Mouse (Mus musculus): ENCODE measurements at regions not wholly inside any gene's neighbourhood (a gene's known extent, or its start where the extent isn't known, plus 50 kb on each side); places are given as distances from the start of the nearest gene placed in this dataset.

DNA sequence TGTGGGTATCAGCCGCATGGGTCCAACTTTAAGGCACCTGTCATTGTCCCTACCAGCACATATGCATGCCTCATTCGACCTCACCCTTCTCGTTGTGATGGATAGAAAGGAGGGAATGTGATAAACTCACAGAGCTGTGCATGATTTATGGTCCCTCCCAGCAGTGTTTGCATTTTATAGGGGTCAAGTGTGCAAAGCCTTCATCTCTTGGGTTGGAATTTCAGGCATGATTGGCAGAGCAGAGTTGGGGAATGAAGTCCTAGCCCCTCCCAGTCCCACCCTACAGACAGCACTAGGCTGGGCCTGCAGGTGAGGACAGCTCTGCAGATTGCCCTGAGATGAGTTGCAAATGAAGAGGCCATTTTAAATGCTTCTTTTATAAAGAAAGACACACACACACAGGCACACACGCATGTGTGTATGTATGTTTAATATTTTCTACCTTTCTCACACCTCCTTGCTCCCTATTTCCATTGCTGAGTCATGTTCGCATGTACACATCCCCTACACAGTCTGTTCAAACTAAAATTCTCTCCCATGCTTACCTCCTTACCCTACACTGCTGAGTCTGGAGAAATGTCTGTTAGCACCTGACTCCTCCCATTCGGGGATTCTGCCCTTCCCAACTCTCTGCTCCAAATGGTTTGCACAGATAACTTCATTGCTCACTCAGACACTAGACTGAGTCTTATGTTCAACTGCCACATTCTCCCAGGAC lies 558.9 kb downstream of the Efnb2 start:
- no peak for DNase-seq (ENCODE audit: low spot score)

DNA sequence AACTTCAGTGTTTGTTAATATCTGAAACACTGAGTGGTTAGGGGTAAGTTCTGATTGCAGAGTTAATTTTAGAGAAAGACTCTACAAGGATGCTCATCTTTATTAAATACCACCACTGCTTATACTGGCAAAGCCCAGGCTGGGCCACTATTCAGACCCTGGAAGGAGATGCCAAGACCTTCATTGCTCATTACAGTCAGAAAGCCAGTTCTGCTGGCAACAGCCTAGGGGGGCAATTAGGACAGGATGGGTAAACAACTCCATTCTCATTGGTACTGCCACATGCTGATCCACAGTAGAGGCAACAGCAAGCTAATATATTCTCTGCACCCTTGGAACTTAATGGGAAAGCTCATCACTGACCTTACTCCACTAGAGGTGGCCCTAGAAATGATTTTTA lies 568.5 kb downstream of the Efnb2 start:
- no peak for DNase-seq (ENCODE audit: low spot score)

- DNase-seq (ENCODE audit: low spot score), result no peak
Observed at GRCm38 (mm10) chr8:8084652-8085051, 576.4 kb downstream of the Efnb2 start.

DNA sequence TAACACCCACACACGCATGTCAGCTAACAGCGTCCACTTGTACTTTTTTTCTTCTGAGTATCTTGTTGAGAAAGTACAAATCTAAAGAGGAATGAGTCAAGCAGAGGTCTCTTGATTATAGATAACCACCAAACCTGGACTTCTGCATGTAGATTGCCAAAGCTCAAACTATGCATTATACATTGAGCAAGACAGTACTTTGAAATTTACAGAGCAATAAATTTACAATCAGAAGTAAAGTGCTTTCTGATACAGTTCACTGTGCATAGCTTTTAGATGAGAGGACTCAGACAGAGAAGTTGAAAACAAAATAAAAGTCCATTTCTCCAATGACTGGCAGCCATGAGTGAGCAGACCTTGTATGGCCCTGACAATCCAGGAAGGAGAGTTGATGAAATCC lies 597.0 kb downstream of the Efnb2 start:
- no peak for DNase-seq (ENCODE audit: low spot score)

DNA sequence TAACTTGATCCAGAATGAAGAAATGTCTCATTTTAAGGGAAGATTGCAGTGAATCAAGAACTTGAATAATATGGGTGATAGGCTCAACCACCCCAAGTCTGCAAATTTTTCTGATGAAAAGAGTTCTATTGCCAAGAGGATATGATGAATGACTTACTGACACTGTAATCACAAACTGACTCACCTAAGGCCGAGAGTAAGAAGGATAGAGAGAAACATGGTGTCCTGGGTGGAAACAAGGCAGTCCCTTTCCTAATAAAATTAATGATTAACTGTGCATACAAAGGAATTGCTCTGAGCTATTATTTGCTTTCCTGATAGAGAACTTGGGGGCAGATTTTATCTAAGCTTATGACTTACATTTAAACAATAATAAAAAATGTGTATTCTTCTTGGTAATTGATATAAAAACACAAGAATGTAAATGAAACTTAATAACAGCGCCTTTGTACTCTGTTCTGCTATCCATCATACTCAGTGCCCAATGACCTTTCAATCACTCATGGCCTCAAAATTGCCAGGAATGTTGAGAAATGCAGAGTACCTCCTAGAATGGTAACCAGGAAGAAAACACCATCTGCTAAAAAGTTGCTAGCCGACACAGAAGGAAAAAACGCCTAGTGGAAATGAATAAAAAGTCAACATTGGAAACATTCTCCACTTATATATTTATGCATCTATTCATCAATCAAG lies 606.7 kb downstream of the Efnb2 start:
- DNase-seq (ENCODE audit: low spot score), result no peak

GRCm38 (mm10) chr8:8051186-8051585 lies 609.9 kb downstream of the Efnb2 start:
- DNase-seq (ENCODE audit: low spot score), result no peak

DNA sequence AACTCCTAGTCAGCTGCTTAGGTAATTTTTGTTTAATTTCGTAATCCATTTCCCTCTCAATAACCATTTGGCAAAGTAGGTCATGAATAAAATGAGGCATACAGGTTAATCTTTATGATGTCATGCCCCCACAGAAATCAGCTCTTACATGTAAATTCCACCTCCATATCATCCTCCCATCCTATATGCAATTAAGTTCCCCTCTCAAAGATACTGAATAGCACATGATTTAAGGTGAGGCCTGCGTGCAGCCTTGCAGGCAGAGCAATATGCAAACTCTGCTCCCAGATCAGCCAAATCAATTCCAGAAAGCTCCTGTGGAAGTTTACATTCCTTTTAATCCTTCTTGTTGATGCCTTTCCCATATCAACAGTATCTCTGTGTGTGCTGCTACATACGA lies 610.3 kb downstream of the Efnb2 start:
- no peak for DNase-seq (ENCODE audit: low spot score)

DNA sequence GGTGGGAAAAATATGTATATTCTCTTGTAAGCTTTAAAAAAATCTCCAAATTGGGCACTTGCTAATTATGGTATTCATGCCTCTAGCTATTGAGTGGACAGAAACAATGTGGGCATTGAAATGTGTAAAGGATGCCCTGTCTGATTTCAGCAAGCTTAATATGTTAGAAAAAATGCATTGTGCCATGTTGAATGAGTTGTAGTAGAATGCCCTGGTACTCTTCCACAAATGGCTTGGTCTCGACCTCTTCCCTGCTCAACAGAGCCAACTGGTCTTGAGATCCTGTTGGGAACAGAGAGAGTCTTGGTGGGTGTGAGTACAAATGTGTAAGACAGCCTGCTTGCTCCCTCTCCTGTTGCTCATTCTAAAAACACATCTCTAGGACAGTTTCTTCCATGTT lies 616.1 kb downstream of the Efnb2 start:
- DNase-seq (ENCODE audit: low spot score), result no peak

- DNase-seq (ENCODE audit: low spot score), result no peak
Observed at GRCm38 (mm10) chr8:8044296-8044695, 616.7 kb downstream of the Efnb2 start.

GRCm38 (mm10) chr8:8037929-8038328 lies 623.1 kb downstream of the Efnb2 start:
- no peak for DNase-seq (ENCODE audit: low spot score)

GRCm38 (mm10) chr8:8011151-8011550 lies 649.9 kb downstream of the Efnb2 start:
- DNase-seq (ENCODE audit: low spot score), result no peak

- no peak for DNase-seq (ENCODE audit: low spot score)
Observed at GRCm38 (mm10) chr8:7994905-7995304, 666.1 kb downstream of the Efnb2 start.

GRCm38 (mm10) chr8:7988820-7989219 lies 672.2 kb downstream of the Efnb2 start:
- no peak for DNase-seq (ENCODE audit: low spot score)

DNA sequence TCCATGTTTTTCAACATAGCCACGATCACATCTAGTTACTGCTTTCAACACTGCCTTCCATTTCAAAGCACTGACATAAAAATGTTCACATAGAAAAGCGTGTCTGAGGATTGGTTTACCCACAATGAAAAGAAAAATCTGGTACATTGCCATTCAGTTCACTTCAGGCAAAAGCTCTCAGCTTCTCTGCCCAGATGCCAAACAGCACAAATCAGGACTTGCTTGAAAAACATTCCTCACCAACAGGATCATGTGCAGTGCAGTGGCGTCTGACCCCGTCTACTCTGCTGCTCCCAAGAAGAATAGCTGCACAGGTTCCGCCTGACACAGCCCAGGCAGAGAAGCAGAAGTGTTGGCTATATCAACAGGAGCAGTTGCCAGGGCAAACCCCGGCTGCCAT lies 684.0 kb downstream of the Efnb2 start:
- no peak for DNase-seq (ENCODE audit: low spot score)

GRCm38 (mm10) chr8:7973791-7974190 lies 687.3 kb downstream of the Efnb2 start:
- no peak for DNase-seq (ENCODE audit: low spot score)

DNA sequence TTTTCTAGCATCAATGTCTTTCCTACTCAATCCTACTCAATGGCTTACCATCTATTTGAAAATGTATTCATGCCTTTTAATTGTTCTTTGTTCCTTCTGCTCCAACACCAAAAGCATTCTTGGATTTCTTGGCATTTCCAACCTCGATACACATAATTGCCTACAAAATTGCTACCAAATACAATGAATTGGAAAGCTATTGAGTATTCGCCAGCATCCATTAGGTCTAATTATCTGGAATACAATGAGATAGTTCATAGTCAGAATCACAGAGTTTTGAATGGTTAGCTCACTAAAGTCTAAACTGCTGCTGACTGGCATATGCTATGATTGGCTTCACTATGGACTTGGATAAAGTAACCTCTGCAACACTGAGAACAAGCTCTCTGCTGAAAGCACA lies 696.8 kb downstream of the Efnb2 start:
- no peak for DNase-seq (ENCODE audit: low spot score)

- DNase-seq (ENCODE audit: low spot score), result no peak
Observed at GRCm38 (mm10) chr8:7956745-7957144, 704.3 kb downstream of the Efnb2 start.

DNA sequence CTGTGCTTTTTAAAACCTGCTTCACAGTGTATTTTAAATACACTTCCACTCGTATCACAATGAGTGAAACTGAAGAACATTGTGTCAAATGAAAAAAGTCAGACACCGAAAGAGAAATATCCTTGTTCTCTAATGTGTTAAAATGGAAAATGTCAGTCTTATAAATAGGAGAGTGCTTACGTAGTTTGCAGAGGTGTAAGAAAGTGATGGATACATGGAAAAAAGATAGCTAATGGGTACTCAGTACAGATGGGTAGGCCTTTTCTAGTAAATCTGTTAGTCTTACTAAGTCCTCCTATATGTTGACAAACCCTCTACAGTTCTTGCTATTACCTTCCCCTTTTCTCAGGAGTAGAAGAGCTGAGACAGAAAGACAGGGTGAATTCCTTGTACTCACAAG lies 706.2 kb downstream of the Efnb2 start:
- DNase-seq (ENCODE audit: low spot score), result no peak

DNA sequence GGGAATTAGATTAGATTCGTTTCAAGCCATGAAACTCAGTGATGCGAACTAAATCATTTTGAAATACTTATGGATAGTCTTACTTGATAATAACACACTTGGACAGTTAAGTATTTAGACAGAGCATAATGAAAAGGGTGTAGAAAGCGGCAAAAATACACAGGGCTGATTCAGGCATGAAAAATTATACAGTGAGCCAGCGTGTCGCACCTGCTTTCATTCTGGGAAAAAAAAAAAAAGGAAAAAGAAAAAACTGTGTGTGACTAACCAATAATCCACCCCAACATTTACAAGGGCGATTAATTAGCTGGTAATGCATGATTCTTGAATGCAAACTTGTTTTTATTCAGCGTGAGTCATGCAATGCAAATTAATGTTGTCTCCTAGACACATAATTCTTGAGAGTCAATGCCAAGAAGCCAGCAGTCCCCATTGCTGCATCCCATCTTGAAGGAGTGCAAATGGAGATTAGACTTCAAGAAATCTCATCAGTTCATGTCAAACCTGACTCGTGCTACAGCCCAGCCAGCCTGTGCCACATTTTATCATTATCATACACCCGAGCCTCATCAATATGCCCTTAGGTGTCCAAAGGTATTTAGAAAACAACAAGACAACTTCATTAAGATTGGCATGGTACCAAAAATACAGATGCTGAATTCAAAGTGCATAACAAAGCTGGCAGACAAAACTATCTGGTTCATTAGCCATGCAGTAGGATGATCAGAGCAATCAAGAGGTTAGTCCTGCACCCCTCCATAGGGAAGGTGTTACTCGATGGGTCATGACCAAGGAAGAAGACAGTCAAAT lies 714.9 kb downstream of the Efnb2 start:
- no peak for DNase-seq (ENCODE audit: low spot score)

DNA sequence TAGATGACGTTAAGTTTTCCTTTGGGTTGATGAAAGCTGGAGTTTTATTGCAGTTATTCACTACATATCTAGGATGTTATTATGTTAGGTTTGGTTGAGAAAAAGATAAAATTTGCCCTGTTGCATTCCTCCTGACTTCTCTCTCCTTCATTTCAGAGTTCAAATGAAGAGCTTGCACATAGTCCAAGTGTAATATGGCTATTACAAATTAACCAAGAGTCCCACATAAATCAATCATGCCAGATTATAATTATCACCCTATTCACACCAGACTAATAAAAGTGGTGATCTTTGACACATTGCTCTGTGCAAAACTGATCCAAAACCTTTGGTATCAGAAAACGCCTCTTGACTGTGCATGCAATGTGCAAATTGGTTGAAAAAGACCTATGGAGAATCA lies 724.4 kb downstream of the Efnb2 start:
- DNase-seq (ENCODE audit: low spot score), result no peak

DNA sequence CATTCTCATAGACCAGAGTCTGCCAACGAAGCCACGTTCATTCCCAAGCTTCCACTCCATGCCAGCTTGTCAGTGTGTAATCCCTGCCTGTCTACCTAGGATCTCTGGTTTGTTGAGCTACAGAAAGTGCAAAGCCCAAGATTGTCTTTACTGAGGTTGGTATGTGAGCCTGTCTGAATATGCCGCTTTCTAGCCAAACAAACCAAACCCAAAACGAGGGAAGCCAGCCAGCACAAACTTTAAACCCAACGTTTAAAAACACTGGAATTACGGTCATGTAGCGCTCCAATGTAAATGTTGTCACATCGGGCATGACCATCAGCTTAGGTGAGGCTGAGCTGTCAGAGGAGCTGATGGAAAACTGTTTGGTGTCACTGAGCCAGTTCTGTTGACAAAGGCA lies 741.6 kb downstream of the Efnb2 start:
- no peak for DNase-seq (ENCODE audit: low spot score)

DNA sequence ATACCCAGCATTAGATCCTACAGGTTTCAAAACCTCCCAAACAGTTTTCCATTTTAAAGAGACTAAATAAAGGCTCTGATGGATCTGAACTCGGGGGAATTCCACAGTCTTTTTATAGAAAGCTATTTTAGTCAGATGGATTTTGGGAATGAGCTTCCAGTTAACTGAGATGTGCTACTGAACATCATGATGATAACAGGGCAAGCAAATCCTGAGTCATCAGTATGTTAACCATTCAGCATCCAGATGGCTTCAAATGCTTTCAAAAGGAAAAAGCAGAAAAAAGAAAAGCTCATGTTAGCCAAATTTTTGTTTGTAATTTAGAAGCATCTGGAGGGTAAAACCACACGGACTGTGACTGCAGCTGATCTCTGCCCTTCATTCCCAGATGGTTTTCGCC lies 766.7 kb downstream of the Efnb2 start:
- no peak for DNase-seq (ENCODE audit: low spot score)
